Mouse (Mus musculus) thymus, adult 2 months (tissue): ENCODE measurements around the gene Evi2. TPM values are rescaled to one million over a fixed set of nuclear protein-coding genes. Genes with fewer than 3 reads are reported as not detected.

Experiments
- DNase-seq: peaks from one replicate; pipeline ENCODE4 v3.0.0; 2021
- H3K27ac ChIP-seq: fragments of 200-500 bp; 2 replicates; pipeline ENCODE4 v1.5.1; 2012; ENCODE audit warnings: low read length, control low read depth; ENCODE audit not compliant: control insufficient read depth, insufficient read depth
- H3K27me3 ChIP-seq: fragments of 200-500 bp; 2 replicates; pipeline ENCODE4 v1.6.1; 2012; ENCODE audit warnings: mild to moderate bottlenecking, low read length, moderate library complexity, mixed read lengths; ENCODE audit not compliant: control insufficient read depth, insufficient read depth
- H3K36me3 ChIP-seq: fragments of 200-500 bp; 2 replicates; pipeline ENCODE4 v1.6.1; 2012; ENCODE audit warnings: mild to moderate bottlenecking, low read length, moderate library complexity; ENCODE audit not compliant: control insufficient read depth, insufficient read depth
- H3K4me1 ChIP-seq: fragments of 200-500 bp; replicated peaks from 2 replicates; pipeline ENCODE4 v1.6.1; 2012; ENCODE audit warnings: low read length; ENCODE audit not compliant: control insufficient read depth, insufficient read depth
- H3K4me3 ChIP-seq: fragments of 200-500 bp; 2 replicates; pipeline ENCODE4 v1.5.1; 2012; ENCODE audit warnings: mild to moderate bottlenecking, low read length, control low read depth, moderate library complexity; ENCODE audit not compliant: control insufficient read depth, insufficient read depth
- CTCF ChIP-seq: fragments of 200-500 bp; IDR thresholded peaks from 2 replicates; pipeline ENCODE4 v1.5.1; 2012; ENCODE audit warnings: mild to moderate bottlenecking, control low read depth, low read length, moderate library complexity, borderline replicate concordance; ENCODE audit not compliant: control insufficient read depth, poor library complexity, insufficient read depth; ENCODE audit errors: extremely low read depth
- POLR2A ChIP-seq: fragments of 200-500 bp; IDR thresholded peaks from 2 replicates; pipeline ENCODE4 v1.6.1; 2012; ENCODE audit warnings: mild to moderate bottlenecking, low read length, control low read depth, moderate library complexity; ENCODE audit not compliant: control insufficient read depth, poor library complexity, insufficient read depth; ENCODE audit errors: extremely low read depth
- WGBS: fragments of 180-500 bp; shearing (Covaris S2); methylation state at CpG from one replicate; pipeline ENCODE4 v1.1.7; 2018; 5-methylcytosine and 5-hydroxymethylcytosine counted together
- polyA plus RNA-seq: library from polyadenylated mRNA; depleted of rRNA; stranded (reverse); fragments of >200 nt; gene quantifications from 2 replicates; pipeline ENCODE4 v1.2.3, GENCODE M21; 2012

The Evi2 gene
- polyA plus RNA-seq, 1 experiment, result 3.5 TPM

- H3K4me1 ChIP-seq, result no peaks in the 10 kb centered on the region
- no peak for TF ChIP-seq CTCF
- no peak for TF ChIP-seq POLR2A
- H3K36me3 ChIP-seq, result peaks cover 11% of the 10 kb centered on the region; the same call in 1 of the 2 replicates
- H3K4me3 ChIP-seq, result no peak overlapping the region
- no peak for DNase-seq
- no peaks in the 10 kb centered on the region for H3K27me3 ChIP-seq
- H3K27ac ChIP-seq, result no peak overlapping the region
- WGBS, result 92% methylated on average over 1 of the region's 1 CpGs
Observed at GRCm38 (mm10) chr11:79566947-79567346, 36.6 kb upstream of the Evi2 start.

DNA sequence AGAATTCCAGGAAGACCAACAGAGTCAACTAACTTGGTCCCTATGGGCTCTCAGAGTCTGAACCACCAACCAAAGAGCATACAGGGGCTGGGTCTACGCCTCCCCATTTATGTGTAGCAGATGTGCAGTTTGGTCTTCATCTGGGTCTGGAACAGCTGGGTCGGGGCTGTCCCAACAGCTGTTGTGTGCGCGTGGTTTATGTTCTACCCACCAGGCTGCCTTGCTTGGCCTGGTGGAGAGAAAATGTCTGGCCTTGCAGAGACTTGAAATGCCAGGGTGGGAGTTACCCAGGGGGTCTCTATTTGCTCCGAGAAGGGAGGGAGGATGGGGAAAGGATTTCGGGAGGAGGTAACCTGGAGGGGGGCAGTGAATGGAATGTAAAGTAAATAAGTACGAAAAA is 33.1 kb upstream of the Evi2 start:
- DNase-seq, result no peak
- Histone ChIP-seq H3K36me3 (peaks cover 11% of the 10 kb centered on the region; the same call in 1 of the 2 replicates), H3K4me1 (no peaks in the 10 kb centered on the region), H3K4me3 (no peak overlapping the region), H3K27me3 (no peaks in the 10 kb centered on the region), H3K27ac (no peak overlapping the region)
- no peak for TF ChIP-seq POLR2A
- 92% methylated on average over 7 of the region's 7 CpGs for WGBS

DNA sequence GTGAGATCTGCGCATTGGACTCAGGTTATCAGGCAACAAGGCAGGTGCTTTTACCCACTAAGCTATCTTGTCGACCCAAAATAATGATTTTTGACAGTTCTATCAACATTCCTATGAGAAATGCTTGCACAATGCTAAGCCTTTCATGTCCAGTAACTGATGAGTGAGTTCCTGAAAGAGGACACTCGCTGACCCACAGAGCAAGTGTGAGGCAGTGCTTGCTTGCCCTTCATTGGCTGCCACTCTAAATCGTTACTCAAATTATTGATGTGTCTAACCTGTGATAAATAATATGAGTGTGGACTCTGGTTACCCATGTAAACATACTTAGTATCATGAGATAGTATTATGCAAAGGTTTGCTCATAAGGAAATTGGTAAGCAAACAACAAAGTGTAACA is 30.1 kb upstream of the Evi2 start:
- Histone ChIP-seq H3K36me3 (0 out of 2 replicates have a peak, but pooled peaks cover 4% of the 10 kb centered on the region), H3K27me3 (no peaks in the 10 kb centered on the region), H3K4me3 (no peak overlapping the region), H3K4me1 (no peaks in the 10 kb centered on the region), H3K27ac (no peak overlapping the region)
- WGBS, result 97% methylated on average over 4 of the region's 4 CpGs
- no peak for DNase-seq
- TF ChIP-seq POLR2A, result no peak
- TF ChIP-seq CTCF, result no peak

- Histone ChIP-seq H3K4me1 (no peaks in the 10 kb centered on the region), H3K27me3 (no peaks in the 10 kb centered on the region), H3K4me3 (no peak overlapping the region), H3K36me3 (0 out of 2 replicates have a peak, but pooled peaks cover 3% of the 10 kb centered on the region), H3K27ac (no peak overlapping the region)
- DNase-seq, result no peak
- TF ChIP-seq POLR2A, result no peak
- no peak for TF ChIP-seq CTCF
- 5% methylated on average over 1 of the region's 1 CpGs for WGBS
Observed at GRCm38 (mm10) chr11:79552622-79553021, 22.2 kb upstream of the Evi2 start.

GRCm38 (mm10) chr11:79536293-79536692 is 5.9 kb upstream of the Evi2 start:
- H3K27ac ChIP-seq, result no peak overlapping the region
- no peak for TF ChIP-seq CTCF
- TF ChIP-seq POLR2A, result no peak
- no peaks in the 10 kb centered on the region for H3K4me1 ChIP-seq
- 98% methylated on average over 3 of the region's 3 CpGs for WGBS
- no peak for DNase-seq
- H3K27me3 ChIP-seq, result no peaks in the 10 kb centered on the region
- no peaks in the 10 kb centered on the region for H3K36me3 ChIP-seq
- H3K4me3 ChIP-seq, result no peak overlapping the region

DNA sequence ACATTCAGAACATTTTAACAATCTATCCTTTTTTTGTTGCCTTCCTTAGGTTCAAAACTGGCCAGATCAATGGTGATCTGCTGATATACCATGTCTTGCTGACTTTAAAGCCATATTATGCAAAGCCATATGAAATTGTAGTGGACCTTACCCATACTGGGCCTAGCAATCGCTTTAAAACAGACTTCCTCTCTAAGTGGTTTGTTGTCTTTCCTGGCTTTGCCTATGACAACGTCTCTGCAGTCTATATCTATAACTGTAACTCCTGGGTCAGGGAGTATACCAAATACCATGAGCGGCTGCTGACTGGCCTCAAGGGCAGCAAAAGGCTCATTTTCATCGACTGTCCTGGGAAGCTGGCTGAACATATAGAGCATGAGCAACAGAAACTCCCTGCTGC is 5.2 kb upstream of the Evi2 start:
- Histone ChIP-seq H3K4me3 (no peak overlapping the region), H3K27me3 (no peaks in the 10 kb centered on the region), H3K27ac (no peak overlapping the region), H3K36me3 (no peaks in the 10 kb centered on the region), H3K4me1 (peaks cover 4% of the 10 kb centered on the region)
- TF ChIP-seq POLR2A, result no peak
- 40% methylated on average over 4 of the region's 4 CpGs for WGBS
- DNase-seq, result no peak

DNA sequence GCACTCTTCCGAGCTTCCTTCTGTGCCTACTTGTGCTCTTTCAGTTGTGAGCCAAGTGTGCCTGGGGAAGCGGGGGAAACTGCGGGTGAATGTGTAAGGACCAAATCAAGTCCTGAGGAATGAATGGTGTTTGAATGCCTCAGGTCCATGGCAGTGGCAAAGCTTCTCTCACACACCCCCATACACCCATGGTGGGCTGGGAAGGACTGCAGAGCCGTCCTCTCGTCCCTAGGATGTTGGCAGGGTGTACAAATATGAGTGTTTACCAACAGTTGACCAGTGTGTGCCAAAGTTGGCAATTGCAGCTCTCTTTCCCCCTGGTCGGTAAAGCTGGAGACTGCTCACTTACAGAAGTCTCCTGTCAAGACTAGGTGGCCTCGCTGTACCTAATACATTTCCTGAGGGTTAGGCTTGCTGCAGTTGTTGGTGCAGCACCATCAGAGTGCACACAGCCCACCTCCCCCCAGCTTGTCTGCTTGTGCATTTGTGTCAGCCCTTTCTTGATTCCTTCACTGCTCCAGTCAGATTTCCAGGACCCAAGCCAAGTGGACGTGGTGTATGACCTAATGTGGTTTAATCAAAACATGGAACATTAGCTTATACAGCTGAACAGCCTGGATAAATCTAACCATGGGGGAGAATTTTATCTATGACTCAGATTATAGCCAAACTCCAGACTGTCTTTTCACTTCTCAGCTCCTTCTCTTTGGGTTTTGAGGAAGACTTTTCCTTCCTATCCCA is 3.7 kb upstream of the Evi2 start:
- WGBS, result 94% methylated on average over 8 of the region's 8 CpGs
- Histone ChIP-seq H3K36me3 (no peaks in the 10 kb centered on the region), H3K4me3 (no peak overlapping the region), H3K27ac (no peak overlapping the region), H3K27me3 (no peaks in the 10 kb centered on the region), H3K4me1 (peaks cover 7% of the 10 kb centered on the region)
- TF ChIP-seq POLR2A, result no peak
- TF ChIP-seq CTCF, result no peak
- DNase-seq, result no peak
